Mouse (Mus musculus) bone marrow macrophage, adult 2 months (primary cell): ENCODE results near the gene Myo16.

Source experiments
- CTCF ChIP-seq: IDR thresholded peaks from 2 replicates; pipeline ENCODE4 v1.5.1; 2012; ENCODE audit warnings: low read depth, mild to moderate bottlenecking, low read length, moderate library complexity
- POLR2A ChIP-seq: IDR thresholded peaks from 2 replicates; pipeline ENCODE4 v1.6.1; 2012; ENCODE audit warnings: mild to moderate bottlenecking, low read depth, low read length, borderline replicate concordance

DNA sequence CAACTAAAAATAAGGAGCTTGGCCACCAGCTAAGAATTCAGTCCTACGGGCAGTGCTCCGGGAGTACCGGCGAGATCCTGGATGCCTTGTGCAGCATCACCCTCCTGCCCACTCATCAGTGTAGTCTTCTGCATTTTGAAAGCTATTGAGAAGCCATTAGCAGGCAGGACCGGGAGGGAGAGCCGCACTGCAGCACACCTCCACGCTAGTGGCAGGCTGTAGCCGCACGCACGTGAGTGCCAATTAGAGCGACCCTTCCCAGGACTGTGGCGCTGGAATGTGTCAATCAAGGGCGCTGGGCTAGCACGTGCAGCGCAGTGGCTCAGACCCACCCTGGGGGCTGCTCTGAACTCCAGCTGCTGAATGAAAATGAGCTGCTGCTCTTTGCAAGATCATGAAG, 95.4 kb downstream of the Myo16 start:
- TF ChIP-seq CTCF (no peak), POLR2A (no peak)
